Mouse (Mus musculus) testis, adult 2 months (tissue): ENCODE results near the gene Mkrn1.

Experiments used
- CTCF ChIP-seq: fragments of 200-500 bp; IDR thresholded peaks from 2 replicates; pipeline ENCODE4 v1.5.1; 2012; ENCODE audit warnings: low read depth, mild to moderate bottlenecking, inconsistent platforms, low read length, moderate library complexity; ENCODE audit not compliant: control insufficient read depth, insufficient read depth, insufficient replicate concordance
- POLR2A ChIP-seq: fragments of 200-500 bp; IDR thresholded peaks from 2 replicates; pipeline ENCODE4 v1.6.1; 2012; ENCODE audit warnings: low read depth, mild to moderate bottlenecking, inconsistent platforms, low read length, moderate library complexity; ENCODE audit not compliant: control insufficient read depth

DNA sequence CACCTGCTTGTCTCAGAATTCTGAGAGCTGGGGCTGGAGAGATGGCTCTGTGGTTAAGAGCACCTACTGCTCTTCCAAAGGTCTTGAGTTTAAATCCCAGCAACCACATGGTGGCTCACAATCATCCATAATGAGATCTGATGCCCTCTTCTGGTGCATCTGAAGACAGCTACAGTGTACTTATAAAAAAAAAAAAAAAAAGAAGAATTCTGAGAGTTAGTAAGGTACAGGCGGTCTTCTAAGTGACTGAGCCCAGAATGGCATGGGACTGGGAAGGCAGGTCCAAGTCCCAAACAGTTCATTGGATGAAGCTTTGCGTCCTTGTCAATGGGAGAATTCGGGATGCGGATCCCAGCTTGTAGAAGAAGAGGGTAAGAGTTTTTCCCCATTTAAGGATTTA, 33.3 kb upstream of the Mkrn1 start:
- no peak for TF ChIP-seq CTCF
- TF ChIP-seq POLR2A: no peak
